Mouse (Mus musculus) olfactory bulb, adult 2 months (tissue): ENCODE results near the gene Ppp3ca.

Experiments
- CTCF ChIP-seq: fragments of 200-500 bp; IDR thresholded peaks from 2 replicates; pipeline ENCODE4 v1.5.1; 2012; ENCODE audit warnings: low read depth, mild to moderate bottlenecking, low read length, moderate library complexity; ENCODE audit not compliant: insufficient read depth
- POLR2A ChIP-seq: fragments of 200-500 bp; IDR thresholded peaks from 2 replicates; pipeline ENCODE4 v1.6.1; 2012; ENCODE audit warnings: mild to moderate bottlenecking, low read depth, low read length, moderate library complexity; ENCODE audit not compliant: insufficient read depth

DNA sequence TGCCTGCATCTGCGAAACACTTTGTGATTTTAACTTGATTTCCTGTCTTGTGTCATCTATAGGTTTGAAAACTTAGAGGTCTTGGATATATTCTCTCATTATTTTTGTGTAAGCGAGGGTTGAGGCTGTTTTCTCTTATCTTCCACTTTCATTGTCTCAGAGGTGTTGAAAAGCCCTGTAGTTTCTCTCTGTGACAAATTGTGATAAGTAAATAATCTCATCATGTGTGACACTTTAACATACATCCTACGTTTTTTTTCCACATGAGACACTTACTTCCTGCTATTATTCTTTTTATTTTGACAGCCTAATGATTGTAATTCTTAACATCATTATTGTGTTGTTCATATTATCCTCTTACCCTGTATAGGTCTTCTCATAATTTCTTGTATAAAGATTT is 140.3 kb downstream of the Ppp3ca start:
- TF ChIP-seq CTCF (no peak), POLR2A (no peak)
